Mouse (Mus musculus): Measurements from ENCODE around the gene Fcf1.

The Fcf1 gene

DNA sequence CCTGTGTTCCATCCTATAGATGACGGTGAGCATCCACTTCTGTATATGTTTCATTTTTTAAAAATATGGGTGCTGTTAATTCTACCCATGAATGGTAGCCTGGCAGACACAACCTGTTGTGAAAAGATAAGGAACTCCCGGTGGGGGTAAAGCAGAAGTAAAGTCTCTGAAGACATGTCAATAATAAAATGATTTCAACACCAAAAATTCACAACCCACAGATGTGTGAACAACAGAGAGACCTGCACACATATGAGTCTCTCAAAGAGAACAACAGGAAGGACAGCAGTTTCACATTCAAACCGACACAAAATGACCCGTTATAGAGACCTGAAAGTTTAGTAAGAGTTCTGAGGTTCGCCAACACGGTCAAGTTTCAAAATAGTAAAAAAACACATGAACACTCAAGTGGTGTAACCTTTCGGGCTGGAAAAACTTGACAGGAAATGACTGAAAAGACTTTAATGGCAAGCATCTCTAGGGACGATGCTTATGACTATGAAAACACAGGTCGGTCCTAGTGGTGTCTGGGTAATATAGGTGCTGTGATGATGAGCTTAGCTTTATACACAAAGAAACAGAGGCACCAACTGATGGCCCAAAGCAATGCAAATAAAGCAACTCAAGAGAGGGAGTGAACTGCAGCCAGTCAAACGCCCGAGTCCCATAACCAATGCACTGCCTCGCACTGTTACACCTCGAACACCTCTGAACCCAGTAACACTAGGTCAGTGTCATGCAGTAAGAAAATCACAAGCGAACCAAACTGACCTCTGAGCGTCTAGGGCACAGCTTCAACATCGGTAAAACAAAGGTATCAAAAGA lies 1.7 kb upstream of the Fcf1 start:
- no peak for DNase-seq

DNA sequence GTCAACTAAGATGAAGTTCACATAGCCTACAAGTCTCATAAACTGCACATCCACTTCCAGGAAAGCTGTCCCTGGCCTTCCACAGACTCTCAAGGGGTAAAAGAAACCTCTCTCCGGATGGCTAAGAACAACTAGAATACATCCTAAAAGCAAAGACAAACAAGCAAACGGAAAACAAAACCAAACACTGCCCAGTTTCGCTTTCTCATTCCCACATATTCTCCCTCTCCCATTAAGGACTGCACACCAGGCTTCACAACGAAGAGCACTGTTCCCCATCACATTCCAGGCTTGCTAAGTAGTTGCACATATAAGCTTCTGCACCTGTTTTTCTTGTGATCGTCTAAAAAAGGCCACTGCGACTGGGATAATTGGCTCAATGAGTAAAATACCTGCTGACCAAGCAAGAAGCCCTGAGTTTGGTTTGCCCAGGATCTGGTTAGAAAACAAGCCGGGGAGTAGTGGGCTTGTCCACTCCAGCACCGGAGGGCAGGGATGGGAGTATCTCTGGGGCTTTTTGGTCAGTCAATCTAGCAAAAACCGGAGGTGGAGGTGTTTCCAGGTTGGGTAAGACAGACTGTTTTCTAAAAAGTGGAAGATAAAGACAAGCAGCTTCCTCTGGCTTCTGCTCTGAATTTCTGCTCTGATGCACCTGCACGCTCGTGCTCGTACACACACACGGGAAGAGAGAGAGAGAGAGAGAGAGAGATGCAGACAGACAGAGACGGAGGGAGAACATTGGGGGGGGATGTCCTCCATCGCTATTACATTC lies 855 bp upstream of the Fcf1 start:
- peak; percentile 37 for DNase-seq

DNA sequence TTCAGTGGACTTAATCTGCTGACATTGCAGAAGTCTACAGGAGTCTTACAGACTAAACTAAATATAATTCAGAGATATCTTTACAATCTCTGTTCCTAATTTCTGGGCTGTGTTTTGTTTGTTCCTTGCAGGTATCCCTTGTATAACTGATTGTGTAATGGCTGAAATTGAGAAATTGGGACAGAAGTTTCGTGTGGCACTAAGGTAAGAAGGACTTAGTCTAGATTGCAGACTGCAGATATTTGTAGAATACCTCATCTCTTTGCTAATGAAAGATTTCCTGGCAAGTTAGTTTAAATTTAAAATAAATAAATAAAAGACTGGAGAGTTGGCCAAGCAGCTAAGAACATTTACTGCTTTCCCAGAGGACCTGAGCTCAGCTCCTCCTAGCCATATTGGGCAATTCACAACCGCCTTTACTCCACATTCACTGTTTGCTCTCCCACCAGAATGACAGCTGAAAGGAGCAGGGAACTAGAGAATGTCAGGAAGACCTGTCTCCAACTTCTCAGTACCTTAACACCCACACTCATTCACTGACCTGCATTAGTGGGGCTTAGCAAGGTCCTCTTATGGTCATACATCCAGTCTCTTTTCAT lies 8.7 kb downstream of the Fcf1 start:
- no peak for DNase-seq

DNA sequence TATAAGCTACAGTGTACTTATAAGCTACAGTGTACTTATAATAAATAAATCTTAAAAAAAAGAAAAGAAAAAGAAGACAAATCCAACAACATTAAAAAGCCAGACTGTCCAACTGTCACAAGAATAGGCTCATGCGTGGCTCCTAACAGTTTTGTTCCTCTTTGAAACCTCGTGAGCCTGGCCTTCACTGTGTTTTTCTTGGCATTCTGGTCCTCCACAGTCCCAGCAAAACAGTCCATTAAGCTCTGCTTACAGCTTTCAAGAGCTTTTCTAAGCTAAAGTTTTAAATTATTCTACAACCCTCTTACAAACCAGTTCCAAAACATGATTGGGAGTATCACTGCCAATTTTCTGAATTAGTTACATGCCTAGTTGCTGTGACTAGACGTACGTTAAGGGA lies 18.8 kb downstream of the Fcf1 start:
- DNase-seq = no peak

DNA sequence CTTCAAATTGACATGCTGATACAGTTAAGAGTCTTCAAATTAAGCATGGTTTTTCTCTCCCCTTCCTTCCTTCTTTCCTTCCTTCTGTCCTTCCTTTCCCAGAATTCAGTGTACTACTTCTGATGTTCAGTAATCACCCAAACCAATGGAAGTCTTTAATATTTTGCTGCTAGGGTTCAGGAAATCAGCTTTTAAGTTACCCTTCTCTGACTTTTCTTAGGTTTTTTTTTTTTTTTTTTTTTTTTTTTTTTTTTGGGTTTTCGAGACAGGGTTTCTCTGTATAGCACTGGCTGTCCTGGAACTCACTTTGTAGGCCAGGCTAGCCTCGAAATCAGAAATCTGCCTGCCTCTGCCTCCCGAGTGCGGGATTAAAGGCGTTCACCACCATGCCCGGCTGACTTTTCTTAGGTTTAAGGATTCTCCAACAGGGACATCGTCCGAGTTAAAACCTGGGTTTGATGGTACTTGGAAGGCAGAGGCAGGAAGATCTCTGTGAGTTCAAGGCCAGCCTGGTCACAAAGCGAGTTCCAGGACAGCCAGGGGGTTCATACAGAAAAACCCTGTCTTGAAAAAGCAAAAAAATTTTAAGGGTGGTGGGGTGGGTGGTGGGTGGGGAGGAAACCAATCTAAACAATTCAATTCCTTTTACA lies 24.5 kb downstream of the Fcf1 start:
- peak; percentile 14 for DNase-seq

DNA sequence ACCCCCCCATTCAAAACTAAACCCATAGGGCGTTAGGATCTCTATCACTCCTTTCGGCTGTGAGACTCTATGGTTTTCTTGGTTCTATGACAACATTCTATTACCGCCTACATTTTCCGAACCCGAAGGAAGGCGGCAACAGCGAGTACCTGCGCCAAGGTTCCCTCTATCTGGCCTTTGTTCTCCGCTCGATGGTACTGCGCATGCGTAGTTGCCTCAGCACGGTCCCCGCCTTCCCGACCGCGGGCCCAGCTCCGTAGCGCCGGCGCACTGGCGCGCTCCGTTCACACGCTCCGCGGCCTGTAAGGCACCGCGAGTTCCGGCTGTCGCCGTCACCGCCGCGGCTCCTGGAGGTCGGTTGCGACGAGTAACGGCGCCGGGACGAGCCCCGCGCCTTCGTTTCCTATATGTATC lies 25.4 kb downstream of the Fcf1 start, which contains the start of gene Ylpm1:
Gene Ylpm1 (plus strand): TSS at position 239 of the 414 bp plus-strand sequence.
- peak; percentile 98 for DNase-seq

DNA sequence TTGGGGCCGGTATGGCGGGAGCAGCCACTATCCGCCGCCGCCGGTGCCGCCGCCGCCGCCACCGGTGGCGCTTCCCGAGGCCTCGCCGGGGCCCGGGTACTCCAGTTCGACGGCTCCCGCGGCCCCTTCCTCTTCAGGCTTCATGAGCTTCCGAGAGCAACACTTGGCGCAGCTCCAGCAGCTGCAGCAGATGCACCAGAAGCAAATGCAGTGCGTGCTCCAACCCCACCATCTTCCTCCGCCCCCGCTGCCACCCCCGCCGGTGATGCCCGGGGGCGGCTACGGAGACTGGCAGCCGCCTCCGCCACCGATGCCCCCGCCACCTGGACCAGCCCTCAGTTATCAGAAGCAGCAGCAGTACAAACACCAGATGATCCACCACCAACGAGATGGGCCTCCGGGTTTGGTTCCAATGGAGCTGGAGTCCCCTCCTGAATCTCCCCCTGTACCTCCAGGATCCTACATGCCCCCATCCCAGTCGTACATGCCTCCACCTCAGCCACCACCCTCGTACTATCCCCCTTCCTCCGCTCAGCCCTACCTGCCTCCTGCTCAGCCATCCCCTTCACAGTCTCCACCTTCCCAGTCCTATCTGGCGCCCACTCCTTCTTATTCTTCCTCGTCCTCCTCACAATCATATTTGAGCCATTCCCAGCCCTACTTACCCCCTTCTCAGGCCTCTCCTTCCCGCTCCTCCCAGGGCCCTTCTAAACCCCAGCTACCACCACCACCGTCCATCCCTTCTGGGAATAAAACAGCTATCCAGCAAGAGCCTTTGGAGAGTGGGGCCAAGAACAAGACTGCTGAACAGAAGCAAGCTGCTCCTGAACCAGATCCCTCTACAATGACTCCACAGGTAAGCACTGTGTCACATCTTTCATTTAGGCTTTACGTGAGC lies 26.1 kb downstream of the Fcf1 start:
- DNase-seq = peak; percentile 70

DNA sequence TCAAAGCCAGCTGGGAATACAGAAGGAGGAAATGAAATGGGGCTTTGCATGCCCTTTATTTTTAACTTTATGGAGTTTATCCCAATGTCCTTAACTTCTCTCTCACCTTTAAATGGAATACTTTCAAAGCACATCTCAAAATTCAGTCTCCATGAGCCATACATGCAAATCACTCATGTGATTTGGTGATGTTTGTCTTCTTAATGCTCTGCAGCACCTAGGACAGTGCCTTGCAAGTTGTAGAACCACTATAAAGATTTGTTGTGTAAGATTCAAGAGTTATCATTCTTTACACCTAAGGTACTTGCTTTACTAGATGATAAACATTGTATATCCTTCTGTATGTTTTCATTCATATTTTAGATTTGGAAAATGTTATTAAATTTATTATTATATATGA lies 28.4 kb downstream of the Fcf1 start:
- DNase-seq = no peak

DNA sequence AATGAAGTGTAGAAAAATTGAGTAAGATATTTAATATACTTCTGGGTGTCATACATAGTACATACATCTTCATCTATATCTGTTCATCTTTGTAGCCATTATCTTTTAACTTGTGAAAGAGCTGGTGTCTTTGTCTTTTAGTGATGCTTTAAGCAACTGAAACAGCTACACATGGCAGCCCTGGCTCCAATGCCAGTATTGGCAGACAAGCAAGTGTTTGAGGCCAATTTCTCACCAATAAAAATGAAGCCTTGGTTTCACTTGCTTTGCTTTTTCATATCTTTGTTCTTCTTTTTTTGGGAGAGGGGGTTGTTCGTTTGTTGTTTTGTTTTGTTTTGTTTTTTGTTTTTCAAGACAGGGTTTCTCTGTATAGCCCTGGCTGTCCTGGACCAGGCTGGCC lies 35.5 kb downstream of the Fcf1 start:
- DNase-seq = no peak

DNA sequence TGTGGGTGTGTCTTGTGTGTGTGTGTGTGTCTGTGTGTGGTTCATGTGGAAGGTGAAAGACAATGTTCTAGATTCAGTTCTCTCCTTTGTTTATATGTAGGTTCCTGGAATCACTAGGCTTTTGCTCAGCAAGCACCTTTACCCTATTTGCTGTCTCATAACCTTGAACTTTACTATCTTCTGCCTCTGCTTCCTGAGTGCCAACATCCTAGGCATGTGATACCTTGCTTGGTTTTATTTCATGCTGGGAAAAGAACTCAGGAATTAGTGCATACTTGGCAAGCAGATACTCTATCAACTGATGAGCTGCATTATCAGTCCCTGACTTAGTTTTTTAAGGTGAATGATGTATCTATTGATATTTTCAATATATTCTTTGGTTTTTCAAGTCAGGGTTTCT lies 36.3 kb downstream of the Fcf1 start:
- DNase-seq = no peak

DNA sequence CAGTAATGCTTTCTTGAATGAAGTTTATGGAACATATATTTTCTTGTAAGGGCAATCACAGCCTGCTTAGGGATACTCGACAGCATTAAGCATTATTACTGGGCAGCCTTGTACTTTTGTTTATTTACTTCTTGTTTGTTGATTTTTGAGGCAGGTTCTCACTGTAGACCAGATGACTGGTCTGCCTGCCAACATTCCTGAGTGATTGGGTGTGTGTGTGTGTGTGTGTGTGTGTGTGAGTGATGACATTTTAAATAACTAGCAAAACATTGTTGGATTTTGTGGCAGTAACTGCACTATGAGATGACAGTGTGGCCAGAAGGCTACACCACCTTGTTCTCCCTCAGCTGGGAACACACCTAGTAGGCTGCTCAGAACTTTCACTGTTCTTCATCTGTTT lies 39.1 kb downstream of the Fcf1 start:
- no peak for DNase-seq

DNA sequence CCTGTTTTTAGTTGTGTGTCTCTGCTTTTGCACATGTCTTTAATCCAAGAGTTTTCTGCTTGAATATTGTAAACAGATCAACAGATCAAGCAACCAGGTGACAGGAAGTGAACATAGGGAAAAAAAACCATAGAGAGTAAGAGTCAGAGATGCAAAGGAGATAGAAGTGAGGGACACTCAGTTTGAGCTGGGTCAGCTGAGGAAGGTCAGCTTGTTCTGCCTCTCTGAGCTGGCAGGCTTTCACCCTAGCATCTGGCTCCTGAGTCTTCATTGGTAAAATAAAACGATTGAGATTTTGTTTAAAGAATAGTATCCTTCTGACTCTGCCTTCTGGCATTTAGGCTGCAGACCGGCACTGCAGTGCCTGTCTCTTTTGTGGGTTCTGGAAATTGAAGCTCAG lies 39.8 kb downstream of the Fcf1 start:
- DNase-seq = no peak

DNA sequence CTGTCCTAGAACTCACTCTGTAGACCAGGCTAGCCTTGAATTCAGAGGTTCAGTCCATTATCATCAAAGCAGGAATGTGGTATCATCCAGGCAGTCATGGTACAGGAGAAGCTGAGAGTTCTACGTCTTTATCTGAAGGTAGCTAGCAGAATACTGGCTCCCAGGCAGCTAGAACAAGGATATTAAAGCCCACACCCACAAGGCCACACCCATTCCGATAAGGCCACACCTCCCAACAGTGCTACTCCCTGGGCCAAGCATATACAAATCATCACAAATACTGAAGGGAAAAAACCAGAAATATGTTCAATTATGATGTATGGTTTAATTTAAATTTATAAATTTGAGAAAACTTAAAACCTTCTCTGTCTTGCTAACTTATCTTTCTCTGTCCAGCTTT lies 41.5 kb downstream of the Fcf1 start:
- DNase-seq = no peak

DNA sequence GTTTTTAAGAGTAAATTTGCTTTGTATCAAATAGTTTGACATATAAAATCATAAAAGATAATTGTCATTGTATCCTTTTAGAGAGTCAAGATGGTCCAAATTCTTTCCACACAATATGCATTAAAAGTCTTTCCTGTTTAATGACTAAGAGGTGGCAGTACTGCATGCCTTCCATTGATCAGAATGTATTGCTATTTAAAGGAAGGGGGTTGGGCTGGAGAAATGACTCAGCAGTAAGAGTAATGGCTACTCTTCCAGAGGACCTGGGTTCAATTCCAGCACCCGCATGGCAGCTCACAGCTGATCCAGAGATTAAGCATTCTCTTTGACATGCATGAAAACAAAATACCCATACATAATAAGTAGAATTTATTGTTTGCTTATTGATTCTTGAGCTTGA lies 51.4 kb downstream of the Fcf1 start:
- DNase-seq = no peak

DNA sequence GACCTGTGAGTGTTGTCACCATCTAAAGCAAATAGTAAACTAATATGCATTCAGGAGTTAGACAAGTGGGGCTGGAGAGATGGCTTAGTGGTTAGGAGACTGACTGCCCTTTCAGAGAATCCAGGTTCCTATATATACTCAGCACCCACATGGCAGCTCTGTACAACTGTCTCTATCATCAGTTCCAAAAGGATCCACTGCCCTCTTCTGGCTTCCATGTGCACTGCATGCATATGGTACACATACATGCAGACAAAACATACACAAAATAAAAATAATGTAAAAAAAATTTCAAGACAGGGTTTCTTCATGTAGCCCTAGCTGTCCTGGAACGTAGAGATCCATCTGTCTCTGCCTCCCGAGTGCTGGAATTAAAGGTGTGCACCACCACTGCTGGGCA lies 62.0 kb downstream of the Fcf1 start:
- DNase-seq = peak; percentile 44

Measured in thymus, postnatal 14 days (tissue).